Mouse (Mus musculus) embryonic fibroblast, embryonic 13.5 days (primary cell): Measurements from ENCODE around the gene Tssk2.

ENCODE experiments used
- CTCF ChIP-seq: IDR thresholded peaks from 2 replicates; pipeline ENCODE4 v1.5.1; 2011; ENCODE audit warnings: mild to moderate bottlenecking, control low read depth, low read length, moderate library complexity, borderline replicate concordance; ENCODE audit not compliant: insufficient read depth
- POLR2A ChIP-seq: IDR thresholded peaks from 2 replicates; pipeline ENCODE4 v1.6.1; 2011; ENCODE audit warnings: low read depth, mild to moderate bottlenecking, control low read depth, low read length, moderate library complexity

DNA sequence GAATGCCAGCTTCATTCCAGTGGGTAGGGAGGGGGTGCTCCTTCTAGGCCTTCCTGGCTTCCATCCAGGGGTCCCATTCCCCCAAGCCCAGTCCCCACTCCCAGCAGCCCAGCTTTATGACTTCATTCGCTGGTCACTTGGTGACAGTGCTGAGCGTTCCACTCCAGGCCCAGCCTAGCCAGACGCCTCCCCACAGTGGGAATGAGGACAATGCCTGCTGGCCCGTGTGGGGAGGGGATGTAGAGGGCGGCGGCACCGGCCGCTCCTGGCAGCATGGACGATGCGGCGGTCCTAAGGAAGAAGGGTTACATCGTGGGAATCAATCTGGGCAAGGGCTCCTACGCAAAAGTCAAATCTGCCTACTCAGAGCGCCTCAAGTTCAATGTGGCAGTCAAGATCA, at the start of gene Tssk2, which contains the start of gene Dgcr2:
- TF ChIP-seq CTCF (no peak), POLR2A (no peak)
